Mouse (Mus musculus) ES-E14 (cell line): ENCODE results near the gene Golim4. TPM values are rescaled to one million over a fixed set of nuclear protein-coding genes. Genes with fewer than 3 reads are reported as not detected.

Experiments used
- DNase-seq: peaks from one replicate; pipeline ENCODE4 v3.0.0-alpha.2; 2013; ENCODE audit warnings: low read depth, low spot score
- H3K27ac ChIP-seq: 2 replicates; pipeline ENCODE4 v1.5.1; 2012; ENCODE audit warnings: low read depth, mild to moderate bottlenecking, low read length, moderate library complexity, mixed read lengths; ENCODE audit not compliant: poor library complexity, insufficient read depth, severe bottlenecking
- H3K36me3 ChIP-seq: 2 replicates; pipeline ENCODE4 v1.6.1; 2012; ENCODE audit warnings: mild to moderate bottlenecking, low read length, moderate library complexity, mixed read lengths; ENCODE audit not compliant: control insufficient read depth, poor library complexity, insufficient read depth, severe bottlenecking
- H3K4me1 ChIP-seq, 2 experiments: fragments of 150-350 bp in 1 of 2; sonication (generic) in 1 of 2; 2 replicates each; pipeline ENCODE4 v1.6.1; 2012; ENCODE audit warnings: low read length in 2 of 2, mild to moderate bottlenecking in 1 of 2, mixed read lengths in 1 of 2; ENCODE audit not compliant: control insufficient read depth in 2 of 2, insufficient read depth in 2 of 2, poor library complexity in 1 of 2
- H3K4me3 ChIP-seq, 2 experiments: fragments of 150-350 bp in 1 of 2; sonication (generic) in 1 of 2; 2 replicates each; pipeline ENCODE4 v1.5.1; 2012; ENCODE audit warnings: low read length in 2 of 2, low read depth in 1 of 2, mild to moderate bottlenecking in 1 of 2, mixed read lengths in 1 of 2; ENCODE audit not compliant: insufficient read depth in 1 of 2, poor library complexity in 1 of 2, severe bottlenecking in 1 of 2
- H3K9ac ChIP-seq: 2 replicates; pipeline ENCODE4 v1.6.1; 2012; ENCODE audit warnings: low read depth, mild to moderate bottlenecking, low read length, mixed read lengths; ENCODE audit not compliant: poor library complexity, insufficient read depth, severe bottlenecking
- H3K9me3 ChIP-seq: fragments of 150-350 bp; sonication (generic); 2 replicates; pipeline ENCODE4 v1.6.1; 2012; ENCODE audit warnings: low read depth, mild to moderate bottlenecking, low read length; ENCODE audit not compliant: control insufficient read depth, insufficient read depth
- CHD2 ChIP-seq: IDR thresholded peaks from 2 replicates; pipeline ENCODE4 v1.6.1; 2014; ENCODE audit warnings: mild to moderate bottlenecking, low read depth, low read length, inconsistent platforms
- HCFC1 ChIP-seq: IDR thresholded peaks from 2 replicates; pipeline ENCODE4 v1.6.1; 2012; ENCODE audit warnings: low read length, inconsistent platforms, borderline replicate concordance; ENCODE audit not compliant: insufficient read depth
- MAFK ChIP-seq: IDR thresholded peaks from 2 replicates; pipeline ENCODE4 v1.6.1; 2014; ENCODE audit warnings: mild to moderate bottlenecking, low read depth, low read length, inconsistent platforms; ENCODE audit not compliant: insufficient read depth
- ZC3H11A ChIP-seq: IDR thresholded peaks from 2 replicates; pipeline ENCODE4 v1.6.1; 2012; ENCODE audit warnings: low read depth, mild to moderate bottlenecking, inconsistent platforms, low read length, borderline replicate concordance
- ZNF384 ChIP-seq: IDR thresholded peaks from 2 replicates; pipeline ENCODE4 v1.6.1; 2012; ENCODE audit warnings: low read depth, low read length, inconsistent platforms
- in situ Hi-C, 2 experiments: fragments of 600-800 bp; cut with MboI; formaldehyde crosslinking; loops; one replicate each; pipeline ENCODE4 v1.15.1; 2025; ENCODE audit warnings: low sequenced_read_pairs in 2 of 2, inconsistent platforms in 1 of 2; ENCODE audit not compliant: unreplicated experiment in 2 of 2
- total RNA-seq: library from RNA; depleted of rRNA; stranded (reverse); fragments of 300-350 nt; gene quantifications from 2 replicates; pipeline ENCODE4 v1.2.3, GENCODE M21; 2012

Golim4 gene
- total RNA-seq, 1 experiment, result 11.8 TPM

GRCm38 (mm10) chr3:75955661-75956491 lies 873 bp downstream of the Golim4 start:
- peak; percentile 13 for DNase-seq
- in situ Hi-C loops, result no loop called here
- no peak for TF ChIP-seq ZNF384
- no peak for TF ChIP-seq MAFK

GRCm38 (mm10) chr3:75954185-75954584 lies 2.6 kb downstream of the Golim4 start:
- no peak overlapping the region for H3K9ac ChIP-seq
- H3K4me1 ChIP-seq, result no peaks in the 10 kb centered on the region
- H3K9me3 ChIP-seq, result no peaks in the 10 kb centered on the region
- H3K27ac ChIP-seq, result no peak overlapping the region
- no peak overlapping the region for H3K4me3 ChIP-seq
- DNase-seq, result no peak
- TF ChIP-seq ZNF384, result no peak
- TF ChIP-seq HCFC1, result no peak
- no peak for TF ChIP-seq ZC3H11A
- no peak for TF ChIP-seq MAFK
- no peak for TF ChIP-seq CHD2
- in situ Hi-C loops, result no loop called here
- H3K36me3 ChIP-seq, result no peaks in the 10 kb centered on the region

More at GRCm38 (mm10) chr3:75955661-75956491, 873 bp downstream of the Golim4 start:
- no peak overlapping the region for H3K27ac ChIP-seq
- H3K4me1 ChIP-seq, result no peaks in the 10 kb centered on the region
- H3K9ac ChIP-seq, result peak overlapping the region; percentile 46
- H3K9me3 ChIP-seq, result no peaks in the 10 kb centered on the region
- peak overlapping the region; percentile 65 to 97 for H3K4me3 ChIP-seq
- no peaks in the 10 kb centered on the region for H3K36me3 ChIP-seq

GRCm38 (mm10) chr3:75952328-75953060 lies 4.3 kb downstream of the Golim4 start:
- TF ChIP-seq ZC3H11A (no peak), CHD2 (no peak), HCFC1 (no peak), MAFK (no peak), ZNF384 (no peak)
- H3K4me1 ChIP-seq, result no peaks in the 10 kb centered on the region
- H3K9ac ChIP-seq, result no peak overlapping the region
- H3K27ac ChIP-seq, result no peak overlapping the region
- no peak for DNase-seq
- no peaks in the 10 kb centered on the region for H3K9me3 ChIP-seq
- in situ Hi-C loops, result no loop called here
- no peaks in the 10 kb centered on the region for H3K36me3 ChIP-seq
- no peak overlapping the region for H3K4me3 ChIP-seq

- TF ChIP-seq CHD2, result no peak
- TF ChIP-seq ZNF384, result no peak
- no peak for TF ChIP-seq ZC3H11A
- no peak for TF ChIP-seq MAFK
- TF ChIP-seq HCFC1, result no peak
These were observed 5.9 kb downstream of the Golim4 start for GRCm38 (mm10) chr3:75950897-75951296.

More at GRCm38 (mm10) chr3:75950897-75951296, 5.9 kb downstream of the Golim4 start:
- H3K36me3 ChIP-seq, result no peaks in the 10 kb centered on the region
- in situ Hi-C loops, result no loop called here
- no peak overlapping the region for H3K4me3 ChIP-seq
- DNase-seq, result no peak
- no peak overlapping the region for H3K9ac ChIP-seq
- H3K4me1 ChIP-seq, result no peaks in the 10 kb centered on the region
- no peaks in the 10 kb centered on the region for H3K9me3 ChIP-seq
- H3K27ac ChIP-seq, result no peak overlapping the region
